Mouse (Mus musculus): ENCODE measurements around the gene Apbb1.

The Apbb1 gene

DNA sequence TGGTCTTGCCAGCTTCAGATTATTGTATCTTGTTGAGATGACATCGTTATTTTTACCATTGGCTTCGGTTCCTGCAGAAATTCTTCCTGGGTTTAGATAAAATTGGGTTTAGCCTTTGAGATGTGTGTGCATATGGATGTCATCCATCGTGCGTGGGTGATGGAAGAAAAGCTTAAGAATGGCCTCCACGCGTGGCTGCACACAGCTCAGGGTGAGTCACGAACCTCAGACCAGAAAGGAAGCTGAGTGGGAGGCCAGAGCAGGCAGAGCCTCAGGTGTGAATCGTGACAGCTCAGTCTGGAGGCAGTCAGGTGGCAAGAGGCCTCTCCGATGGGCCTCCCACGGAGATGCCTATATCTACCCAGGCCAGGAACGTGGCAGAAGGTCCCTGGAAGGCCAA is 62.1 kb downstream of the Apbb1 start:
- peak; percentile 57 to 70 for DNase-seq

DNA sequence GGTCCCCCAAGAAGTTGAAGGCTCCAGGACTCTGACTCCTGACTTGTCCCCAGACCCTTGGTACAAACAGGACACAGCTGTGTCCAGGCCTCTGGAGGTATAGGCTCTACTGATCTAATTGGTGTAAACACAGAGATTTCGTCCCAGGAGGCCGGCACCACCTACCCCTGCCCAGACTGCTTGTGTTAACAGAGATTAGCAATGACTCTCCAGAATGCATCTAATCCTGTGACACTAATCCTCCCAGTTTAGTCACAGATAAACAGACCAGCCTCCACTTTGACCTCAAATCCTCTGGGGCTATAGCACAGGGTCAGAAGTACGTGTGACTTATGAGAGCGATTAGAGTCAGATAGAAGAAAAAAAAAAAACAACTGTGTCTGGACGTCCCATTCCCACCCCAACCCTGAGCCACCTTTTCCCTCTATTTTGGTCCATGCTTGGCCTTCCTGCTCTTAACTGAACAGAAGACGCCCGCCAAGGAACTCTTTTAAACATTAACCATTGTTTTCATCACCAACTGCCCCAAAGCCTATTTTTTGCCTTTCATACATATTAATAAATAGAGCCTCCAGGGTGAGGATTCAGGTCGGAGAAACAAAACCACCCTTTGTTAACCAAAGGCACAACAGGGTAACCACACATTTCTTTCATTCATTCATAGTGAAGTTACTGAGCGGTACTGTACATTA is 64.6 kb downstream of the Apbb1 start:
- DNase-seq = no peak

GRCm38 (mm10) chr7:105515178-105515577 is 66.3 kb downstream of the Apbb1 start:
- peak; percentile 72 to 84 for DNase-seq

GRCm38 (mm10) chr7:105514561-105514960 is 66.9 kb downstream of the Apbb1 start:
- no peak for DNase-seq

DNA sequence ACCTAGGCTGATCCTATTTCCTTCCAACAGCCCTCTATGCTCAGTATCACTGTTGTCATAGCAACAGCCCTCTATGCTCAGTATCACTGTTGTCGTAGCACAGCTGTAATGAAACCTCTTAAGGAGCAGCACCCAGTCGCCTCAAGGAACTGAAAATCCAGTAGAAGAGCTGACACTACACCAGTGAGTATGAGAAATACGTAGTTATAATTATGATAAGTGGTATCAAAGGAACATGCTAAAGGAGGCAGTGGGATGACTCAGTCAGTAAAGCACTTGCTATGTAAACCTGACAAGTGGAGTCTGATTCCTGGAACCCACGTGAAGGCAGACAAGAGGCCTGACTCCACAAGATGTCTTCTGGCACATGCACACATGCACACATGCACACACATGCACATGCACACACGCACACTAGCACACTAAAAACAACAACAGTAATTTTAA is 67.6 kb downstream of the Apbb1 start:
- no peak for DNase-seq

GRCm38 (mm10) chr7:105510143-105510542 is 71.3 kb downstream of the Apbb1 start:
- no peak for DNase-seq
